ENCODE assay signal across 11 mouse cellular contexts in genomic region chr6:112852261-112853235, GRCm38 (mm10).
DNase-seq lines count a peak whose midpoint lies in the region; ATAC-seq and TF ChIP-seq lines count a peak whose summit lies in the region.
"Had no signal": no experiment of that assay in that cellular context is flagged by ENCODE, and none has a peak within 500 bp of the region (broad histone marks: within the 10 kb centered on the region; RNA-seq: fewer than 3 reads in every experiment).

No protein-coding gene starts in this region.

- 66% methylated on average over 14 of the region's 14 CpGs for WGBS in lung, postnatal 0 days
- WGBS in liver, embryonic 11.5 days, result 75% methylated on average over 14 of the region's 14 CpGs

- DNase-seq in lung, postnatal 0 days (ENCODE audit: low spot score), result peak; percentile 18
- no peak for DNase-seq in lung, adult 18-20 months
- DNase-seq in T-cell, adult 2 months (ENCODE audit: low spot score), result peak; percentile 85
- DNase-seq in thymus, postnatal 0 days (ENCODE audit: low spot score), result peak; percentile 76
- DNase-seq in heart, adult 9 months (ENCODE audit: low spot score in 2 of 2), result no peak
- DNase-seq in left cerebral cortex, postnatal 4 days, result no peak
- no peak for DNase-seq in liver, embryonic 11.5 days (ENCODE audit: low spot score)
- DNase-seq: lung, postnatal 4 days had no signal

- intact Hi-C loops in left cerebral cortex, postnatal 4 days (cut with DNase I), result no loop called here

- ATAC-seq in lung, postnatal 0 days, result no peak
- peak; percentile 53 for ATAC-seq in megakaryocyte, adult 5-6 weeks (ENCODE audit: poor library complexity, severe bottlenecking)
- no peak for ATAC-seq in liver, embryonic 11.5 days (replicated peaks; ENCODE audit: low FRiP score)

- no peaks in the 10 kb centered on the region for H3K9me3 ChIP-seq in lung, postnatal 0 days (ENCODE audit: low read length)
- no peaks in the 10 kb centered on the region for H3K9me3 ChIP-seq in liver, embryonic 11.5 days (ENCODE audit: control insufficient read depth, low read length)
- H3K9me3 ChIP-seq: heart, embryonic 15.5 days had no signal

- H3K4me3 ChIP-seq in lung, postnatal 0 days (ENCODE audit: low read depth, low read length), result no peak overlapping the region
- H3K4me3 ChIP-seq in liver, embryonic 11.5 days (ENCODE audit: low read depth, low read length), result no peak overlapping the region
- H3K4me3 ChIP-seq: heart, embryonic 15.5 days; left cerebral cortex, adult 2 months had no signal

- H3K27me3 ChIP-seq in lung, postnatal 0 days (replicated peaks; ENCODE audit: insufficient read depth, low read length), result no peaks in the 10 kb centered on the region
- no peaks in the 10 kb centered on the region for H3K27me3 ChIP-seq in liver, embryonic 11.5 days (replicated peaks; ENCODE audit: control insufficient read depth, insufficient read depth, low read length)
- H3K27me3 ChIP-seq: heart, embryonic 15.5 days had no signal

- H3K36me3 ChIP-seq in lung, postnatal 0 days (ENCODE audit: insufficient read depth, low read length), result no peaks in the 10 kb centered on the region
- no peaks in the 10 kb centered on the region for H3K36me3 ChIP-seq in liver, embryonic 11.5 days (ENCODE audit: control insufficient read depth, insufficient read depth, low read length)
- H3K36me3 ChIP-seq: heart, embryonic 15.5 days had no signal

- no peak overlapping the region for H3K27ac ChIP-seq in lung, postnatal 0 days (ENCODE audit: low read length)
- no peak overlapping the region for H3K27ac ChIP-seq in liver, embryonic 11.5 days (ENCODE audit: low read depth, low read length)
- H3K27ac ChIP-seq: heart, embryonic 15.5 days; left cerebral cortex, adult 2 months had no signal

- TF ChIP-seq CTCF in lung, postnatal 0 days (IDR thresholded peaks at IDR 0.05), result no peak

- H3K4me2 ChIP-seq in lung, postnatal 0 days (replicated peaks; ENCODE audit: low read depth, low read length), result no peak overlapping the region
- no peak overlapping the region for H3K4me2 ChIP-seq in liver, embryonic 11.5 days
- H3K4me2 ChIP-seq: heart, embryonic 15.5 days had no signal

- H3K4me1 ChIP-seq in lung, postnatal 0 days (ENCODE audit: insufficient read depth, low read depth, low read length), result no peaks in the 10 kb centered on the region
- H3K4me1 ChIP-seq in liver, embryonic 11.5 days (replicated peaks; ENCODE audit: control insufficient read depth, insufficient read depth, low read length), result no peaks in the 10 kb centered on the region
- H3K4me1 ChIP-seq: heart, embryonic 15.5 days had no signal

- H3K9ac ChIP-seq in lung, postnatal 0 days (replicated peaks; ENCODE audit: low read depth), result no peak overlapping the region
- H3K9ac ChIP-seq in liver, embryonic 11.5 days (ENCODE audit: low read depth, low read length), result no peak overlapping the region
- H3K9ac ChIP-seq: heart, embryonic 15.5 days had no signal

- no peak for TF ChIP-seq EP300 in lung, postnatal 0 days (IDR thresholded peaks at IDR 0.05)

Comparison
In these comparisons a context has a peak if more than half of its experiments do, and no peak if none do; other contexts are left out.
1. DNase-seq: peak in lung, postnatal 0 days (single experiment), T-cell, adult 2 months (single experiment) and thymus, postnatal 0 days (single experiment); none in lung, adult 18-20 months (0 of 2), heart, adult 9 months (0 of 2), left cerebral cortex, postnatal 4 days (single experiment) and liver, embryonic 11.5 days (single experiment).